Mouse (Mus musculus) forebrain, embryonic 13.5 days (tissue): ENCODE data around the gene Asb7. TPM values are rescaled to one million over a fixed set of nuclear protein-coding genes. Genes with fewer than 3 reads are reported as not detected.

Experiments
- polyA plus RNA-seq: library from polyadenylated mRNA; unstranded; fragments of >200 nt; fragmentation: Nextera tagmentation; extraction: Ambion mirVana; gene quantifications from 2 replicates; pipeline ENCODE4 v1.2.1, GENCODE M21; 2015

Gene Asb7
- polyA plus RNA-seq, 1 experiment from 2014 or later = 16.1 TPM

Other genes starting within 250 kb of the Asb7 start
- 16.9 and 22.7 TPM in 2 replicates for gene Lins1, start 293 bp upstream of the Asb7 start, polyA plus RNA-seq
- 0.46 and 0.57 TPM in 2 replicates for gene Cers3, start 53.9 kb upstream of the Asb7 start, polyA plus RNA-seq
- gene Adamts17, start 150.1 kb upstream of the Asb7 start, polyA plus RNA-seq = 1.5 and 1.9 TPM in 2 replicates